Mouse (Mus musculus) WW6 (cell line): ENCODE measurements around the gene Chil4.

Experiments used
- DNase-seq: peaks from one replicate; pipeline ENCODE4 v3.0.0-alpha.2; 2013; ENCODE audit warnings: low read depth, low spot score

Gene Chil4

GRCm38 (mm10) chr3:106170522-106171053, 48.7 kb downstream of the Chil4 start:
- DNase-seq: no peak

DNA sequence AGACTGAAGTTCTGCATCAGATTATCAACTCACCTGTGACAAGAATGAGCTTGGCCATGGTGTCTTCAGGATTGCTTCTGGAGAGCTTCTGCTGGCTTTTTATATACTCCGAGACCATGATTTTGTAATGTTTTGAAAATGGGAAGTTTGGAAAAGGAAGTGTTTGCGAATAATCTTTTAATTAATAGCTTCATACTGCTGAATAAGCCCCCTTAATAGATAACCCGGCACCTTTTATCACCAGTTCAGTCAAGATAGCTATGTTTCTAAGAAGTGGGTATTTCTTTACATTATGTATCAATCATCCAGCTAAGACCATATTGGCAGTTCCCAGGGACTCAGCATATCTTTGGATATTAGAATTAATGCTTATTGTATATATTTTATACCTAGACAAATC, 51.8 kb downstream of the Chil4 start, which contains the start of gene Chil3:
Gene Chil3, minus strand, starts transcription at position 101 of the 400 bp plus-strand sequence.
- no peak for DNase-seq

- no peak for DNase-seq
These were observed 64.9 kb downstream of the Chil4 start for GRCm38 (mm10) chr3:106154413-106154812.
